Mouse (Mus musculus): ENCODE results near the gene Dytn.

DNA sequence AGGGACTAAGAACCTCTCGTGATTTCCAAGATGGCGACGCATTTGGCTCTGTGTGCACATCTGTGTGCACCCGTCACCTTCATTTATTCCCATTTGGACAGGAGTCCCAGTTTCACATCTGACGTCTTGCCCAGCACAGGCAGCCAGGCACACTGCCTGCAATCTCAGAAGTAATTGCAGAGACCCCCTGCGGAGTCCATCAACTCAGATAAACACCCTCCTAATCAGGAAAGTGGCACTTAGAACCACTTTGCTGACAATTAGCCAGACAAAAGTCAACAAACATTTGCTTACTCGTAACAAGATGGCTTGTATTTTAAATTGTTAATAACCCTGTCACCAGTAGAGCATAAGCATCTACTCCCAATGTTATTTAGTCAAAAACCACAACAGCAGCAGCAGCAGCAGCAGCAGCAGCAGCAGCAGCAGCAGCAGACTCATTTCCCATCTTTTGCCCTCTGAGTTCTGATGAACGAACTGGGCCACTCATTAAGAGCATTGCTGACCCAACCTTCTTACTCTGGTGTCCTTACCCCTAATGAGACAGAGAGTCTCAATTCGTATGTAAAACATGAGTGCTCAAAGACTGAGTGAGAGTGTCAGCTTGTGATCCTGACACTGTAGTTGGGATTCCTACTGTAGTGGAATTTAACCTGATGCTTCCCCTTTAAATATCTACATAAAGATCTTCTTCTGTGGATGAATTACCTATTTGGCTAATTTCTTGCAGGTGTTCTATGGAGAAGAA lies 19.4 kb downstream of the Dytn start:
- no peak for TF ChIP-seq CTCF (IDR thresholded peaks at IDR 0.05; ENCODE audit: extremely low read depth, insufficient read depth, low read length)
- TF ChIP-seq POLR2A (IDR thresholded peaks at IDR 0.05; ENCODE audit: extremely low read depth, insufficient read depth, low read length), result no peak

All from cortical plate, adult 2 months (tissue).